Mouse (Mus musculus) telencephalon, adult 2 months (tissue): ENCODE results near the gene Gabbr1.

Source experiments
- DNase-seq: peaks from one replicate; pipeline ENCODE4 v3.0.0-alpha.2; 2011; ENCODE audit warnings: low read depth, low spot score

Gene Gabbr1

GRCm38 (mm10) chr17:37072730-37073276 is 27.0 kb downstream of the Gabbr1 start:
- DNase-seq: peak; percentile 58

- DNase-seq: no peak
Measured at GRCm38 (mm10) chr17:37075181-37075580, 29.4 kb downstream of the Gabbr1 start.

DNA sequence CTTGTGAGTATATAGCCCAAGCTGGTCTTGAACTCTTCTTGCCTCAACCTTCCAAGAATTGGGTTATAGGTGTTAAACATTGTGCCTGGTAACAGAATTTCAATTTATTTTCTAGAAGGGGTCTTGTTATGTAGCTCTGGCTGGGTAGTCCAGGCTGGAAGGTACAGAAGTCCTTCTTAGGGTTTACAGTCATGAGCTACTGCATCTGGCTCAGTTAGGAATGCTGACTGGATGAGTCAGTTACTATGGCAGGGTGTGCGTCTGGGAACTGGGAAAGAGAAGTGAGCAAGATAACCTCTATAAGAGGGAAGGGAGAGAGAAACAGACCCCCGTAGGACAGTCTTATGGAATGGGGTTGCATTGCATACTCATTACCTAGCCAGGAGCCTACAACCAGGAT is 30.0 kb downstream of the Gabbr1 start:
- DNase-seq: no peak

GRCm38 (mm10) chr17:37078193-37078592 is 32.4 kb downstream of the Gabbr1 start:
- no peak for DNase-seq

DNA sequence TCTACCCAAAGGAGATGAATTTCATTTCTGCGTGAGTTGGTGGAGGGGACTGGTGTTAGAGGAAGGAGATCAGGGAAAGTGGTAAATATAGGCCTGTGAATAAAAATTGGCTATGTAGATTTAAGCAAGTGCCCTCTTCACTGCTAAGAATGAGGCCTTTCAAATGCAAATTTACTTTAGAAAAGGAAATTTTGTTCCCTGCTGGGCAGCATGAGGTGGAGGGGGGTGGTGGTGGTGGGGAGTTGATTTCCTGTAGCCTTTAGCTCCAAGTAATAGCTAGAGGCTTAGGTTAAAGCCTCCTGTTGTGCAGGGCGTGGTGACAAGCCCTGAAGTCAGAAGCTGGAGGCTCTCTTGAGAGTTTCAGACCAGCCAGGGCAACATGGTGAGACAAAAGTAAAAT is 33.2 kb downstream of the Gabbr1 start:
- DNase-seq: no peak

- no peak for DNase-seq
Measured at GRCm38 (mm10) chr17:37080119-37080518, 34.4 kb downstream of the Gabbr1 start.

DNA sequence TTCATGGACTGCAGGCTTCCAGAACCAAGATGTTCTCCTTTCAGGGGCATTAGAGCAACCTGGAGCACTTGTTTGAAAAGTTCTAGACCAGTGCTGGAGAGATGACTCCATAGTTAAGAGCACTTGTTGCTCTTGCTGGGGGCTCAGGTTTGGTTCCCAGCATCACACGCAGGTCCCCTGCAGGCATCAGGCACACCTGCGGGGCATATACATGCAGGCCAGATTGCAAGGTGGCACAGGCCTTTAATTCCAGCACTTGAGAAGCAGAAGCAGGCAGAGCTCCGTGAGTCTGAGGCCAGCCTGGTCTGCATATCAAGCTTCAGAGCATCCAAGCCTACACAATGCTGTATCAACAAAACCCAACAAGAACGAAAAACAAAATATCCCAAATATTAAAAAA is 35.9 kb downstream of the Gabbr1 start:
- DNase-seq: no peak

- DNase-seq: peak; percentile 75
Measured at GRCm38 (mm10) chr17:37083327-37083726, 37.6 kb downstream of the Gabbr1 start.

DNA sequence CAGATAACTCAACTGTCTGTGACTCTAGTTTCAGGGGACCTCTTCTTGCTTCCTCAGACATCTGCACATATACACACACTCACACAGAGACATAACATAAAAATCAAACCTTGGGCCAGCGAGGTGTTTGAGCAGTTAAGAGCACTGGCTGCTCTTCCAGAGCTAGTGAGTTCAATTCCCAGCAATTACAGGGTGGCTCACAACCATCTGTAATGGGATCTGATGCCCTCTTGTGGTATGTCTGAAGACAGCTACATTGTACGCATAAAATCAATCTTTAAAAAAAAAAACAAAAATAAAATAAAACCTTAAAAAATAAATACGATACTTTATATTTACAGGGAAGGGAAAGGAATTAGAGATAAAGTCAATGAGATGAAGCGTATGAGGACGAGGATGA is 38.9 kb downstream of the Gabbr1 start:
- DNase-seq: no peak

DNA sequence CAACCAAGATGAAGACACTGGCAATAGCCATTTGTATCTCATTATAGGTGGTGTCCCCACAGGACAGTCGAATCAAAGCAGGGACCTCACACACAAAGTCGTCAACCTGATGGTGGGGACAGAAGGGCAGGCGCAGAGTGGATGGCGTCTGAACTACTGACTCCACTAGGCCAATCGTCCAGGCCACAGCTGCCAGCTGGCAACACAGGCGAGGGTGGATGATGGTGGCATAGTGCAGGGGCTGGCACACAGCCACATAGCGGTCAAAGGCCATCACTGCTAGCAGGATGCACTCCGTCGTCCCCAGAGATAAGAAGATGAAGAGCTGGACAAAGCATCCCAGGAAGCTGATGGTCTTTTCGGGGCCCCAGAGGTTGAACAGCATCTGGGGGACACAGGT is 39.8 kb downstream of the Gabbr1 start:
- no peak for DNase-seq

- DNase-seq: no peak
Measured at GRCm38 (mm10) chr17:37088399-37088798, 42.6 kb downstream of the Gabbr1 start, which contains the start of gene Olfr90. Gene Olfr90 (minus strand): TSS chr17:37088499.

DNA sequence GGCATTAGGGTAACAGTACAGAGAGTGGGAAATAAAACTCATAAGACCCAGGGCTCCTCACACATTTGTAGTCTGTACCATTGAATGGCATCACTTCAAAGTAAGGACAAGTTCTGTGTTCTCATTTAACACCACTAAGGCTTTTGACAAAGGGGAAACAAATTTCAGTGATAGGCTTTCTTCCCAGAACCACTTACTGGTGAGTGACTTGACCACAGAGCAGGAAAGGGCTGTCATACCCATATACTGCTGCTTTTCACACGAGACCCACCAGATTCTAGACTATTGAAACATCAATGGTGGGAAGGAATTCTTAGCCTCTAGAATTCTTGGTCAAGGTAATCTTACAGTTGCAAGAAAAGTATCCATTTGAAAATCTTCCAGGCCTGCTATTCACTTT is 46.4 kb downstream of the Gabbr1 start:
- no peak for DNase-seq

GRCm38 (mm10) chr17:37093289-37093688 is 47.5 kb downstream of the Gabbr1 start:
- DNase-seq: no peak

GRCm38 (mm10) chr17:37098178-37098577 is 52.4 kb downstream of the Gabbr1 start, which contains the start of gene Olfr91:
Gene Olfr91 (minus strand): TSS chr17:37098278.
- no peak for DNase-seq

DNA sequence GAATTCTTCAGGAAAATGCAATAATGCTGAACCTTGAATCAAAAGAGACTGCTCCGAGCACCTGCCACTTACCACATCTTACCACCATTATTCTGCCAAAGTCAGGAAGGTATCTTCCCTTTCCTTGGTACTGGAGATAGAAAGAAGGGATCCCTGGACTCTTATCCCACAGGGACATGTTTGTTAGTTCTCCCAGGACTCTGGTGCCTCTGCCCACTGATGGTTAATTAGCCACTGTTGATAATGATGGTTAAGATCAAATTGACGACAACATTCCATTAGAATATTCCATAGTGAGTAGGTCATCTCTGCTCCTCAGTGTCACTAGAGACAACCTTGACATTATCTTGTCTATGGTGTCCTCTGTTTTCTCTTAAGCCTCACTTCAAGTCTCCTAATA is 74.2 kb downstream of the Gabbr1 start, which contains the start of gene Olfr92:
Gene Olfr92, minus strand, starts transcription at position 101 of the 400 bp plus-strand sequence.
- no peak for DNase-seq
